Mouse (Mus musculus): ENCODE results near the gene Svs5. TPM values are rescaled to one million over a fixed set of nuclear protein-coding genes. Genes with fewer than 3 reads are reported as not detected.
"Not testable (repeated sequence)": the region's sequence is repeated elsewhere in the genome, so short reads cannot be mapped to it uniquely, and the experiment has no call there.

Svs5 gene
- polyA plus RNA-seq (2015; fragmentation: Nextera tagmentation; extraction: Ambion mirVana), result not detected in 2 replicates

- H3K36me3 ChIP-seq (ENCODE audit: poor library complexity, severe bottlenecking); H3K9ac ChIP-seq; H3K4me3 ChIP-seq; H3K4me2 ChIP-seq; H3K4me1 ChIP-seq; H3K27ac ChIP-seq; H3K9me3 ChIP-seq (replicated peaks); ATAC-seq; H3K27me3 ChIP-seq: not testable (repeated sequence)
- WGBS, result 79% methylated on average over 3 of the region's 3 CpGs
Observed at GRCm38 (mm10) chr2:164332440-164332839, at the start of gene Svs5. TSS of gene Svs5 (plus strand) at chr2:164332740.

GRCm38 (mm10) chr2:164288968-164289367, 43.6 kb upstream of the Svs5 start, which contains the start of gene Svs3a:
TSS of gene Svs3a (plus strand) at chr2:164289268.
- not testable (repeated sequence) for H3K4me3 ChIP-seq; H3K36me3 ChIP-seq (ENCODE audit: poor library complexity, severe bottlenecking); ATAC-seq; H3K27ac ChIP-seq; H3K4me2 ChIP-seq; H3K4me1 ChIP-seq; H3K27me3 ChIP-seq; H3K9ac ChIP-seq; H3K9me3 ChIP-seq (replicated peaks)
- 92% methylated on average over 1 of the region's 1 CpGs for WGBS

- H3K4me2 ChIP-seq, result no peak overlapping the region
- H3K4me1 ChIP-seq, result no peaks in the 10 kb centered on the region
- H3K36me3 ChIP-seq (ENCODE audit: poor library complexity, severe bottlenecking), result no peaks in the 10 kb centered on the region
- H3K9me3 ChIP-seq (replicated peaks), result no peaks in the 10 kb centered on the region
- H3K4me3 ChIP-seq, result no peak overlapping the region
- no peak for ATAC-seq
- 85% methylated on average over 5 of the region's 5 CpGs for WGBS
- no peak overlapping the region for H3K27ac ChIP-seq
- H3K27me3 ChIP-seq, result no peaks in the 10 kb centered on the region
- H3K9ac ChIP-seq, result no peak overlapping the region
Observed at GRCm38 (mm10) chr2:164312599-164312998, 19.9 kb upstream of the Svs5 start.

- not testable (repeated sequence) for H3K4me1 ChIP-seq; H3K36me3 ChIP-seq (ENCODE audit: poor library complexity, severe bottlenecking); H3K27me3 ChIP-seq; H3K9me3 ChIP-seq (replicated peaks); H3K27ac ChIP-seq; H3K4me3 ChIP-seq; ATAC-seq; H3K9ac ChIP-seq; H3K4me2 ChIP-seq
Observed at GRCm38 (mm10) chr2:164315460-164315859, 17.1 kb upstream of the Svs5 start.

- not testable (repeated sequence) for H3K4me3 ChIP-seq; H3K9me3 ChIP-seq (replicated peaks); H3K27ac ChIP-seq; H3K4me1 ChIP-seq; H3K36me3 ChIP-seq (ENCODE audit: poor library complexity, severe bottlenecking); ATAC-seq; H3K27me3 ChIP-seq; H3K9ac ChIP-seq; H3K4me2 ChIP-seq
- 76% methylated on average over 1 of the region's 1 CpGs for WGBS
Observed at GRCm38 (mm10) chr2:164316451-164316850, 16.1 kb upstream of the Svs5 start, which contains the start of gene Svs6. TSS of gene Svs6 (plus strand) at chr2:164316751.

GRCm38 (mm10) chr2:164320983-164321382, 11.6 kb upstream of the Svs5 start:
- no peaks in the 10 kb centered on the region for H3K36me3 ChIP-seq (ENCODE audit: poor library complexity, severe bottlenecking)
- H3K4me2 ChIP-seq, result no peak overlapping the region
- no peak overlapping the region for H3K27ac ChIP-seq
- no peaks in the 10 kb centered on the region for H3K27me3 ChIP-seq
- H3K4me1 ChIP-seq, result no peaks in the 10 kb centered on the region
- no peaks in the 10 kb centered on the region for H3K9me3 ChIP-seq (replicated peaks)
- H3K4me3 ChIP-seq, result no peak overlapping the region
- no peak overlapping the region for H3K9ac ChIP-seq
- 85% methylated on average over 6 of the region's 6 CpGs for WGBS
- ATAC-seq, result no peak

- H3K9me3 ChIP-seq (replicated peaks); H3K27ac ChIP-seq; H3K4me1 ChIP-seq; ATAC-seq; H3K4me3 ChIP-seq; H3K36me3 ChIP-seq (ENCODE audit: poor library complexity, severe bottlenecking); H3K4me2 ChIP-seq; H3K9ac ChIP-seq; H3K27me3 ChIP-seq: not testable (repeated sequence)
- 82% methylated on average over 1 of the region's 1 CpGs for WGBS
Observed at GRCm38 (mm10) chr2:164343732-164344131, 11.2 kb downstream of the Svs5 start.

GRCm38 (mm10) chr2:164347697-164348096, 15.2 kb downstream of the Svs5 start:
- not testable (repeated sequence) for H3K27ac ChIP-seq; H3K4me3 ChIP-seq; H3K9ac ChIP-seq; ATAC-seq; H3K36me3 ChIP-seq (ENCODE audit: poor library complexity, severe bottlenecking); H3K9me3 ChIP-seq (replicated peaks); H3K4me1 ChIP-seq; H3K27me3 ChIP-seq; H3K4me2 ChIP-seq

- no peak for ATAC-seq
- no peak overlapping the region for H3K4me3 ChIP-seq
- 92% methylated on average over 3 of the region's 3 CpGs for WGBS
- no peaks in the 10 kb centered on the region for H3K27me3 ChIP-seq
- no peak overlapping the region for H3K9ac ChIP-seq
- no peaks in the 10 kb centered on the region for H3K4me1 ChIP-seq
- no peak overlapping the region for H3K27ac ChIP-seq
- H3K4me2 ChIP-seq, result no peak overlapping the region
- no peaks in the 10 kb centered on the region for H3K36me3 ChIP-seq (ENCODE audit: poor library complexity, severe bottlenecking)
- H3K9me3 ChIP-seq (replicated peaks), result no peaks in the 10 kb centered on the region
Observed at GRCm38 (mm10) chr2:164348980-164349379, 16.4 kb downstream of the Svs5 start.

GRCm38 (mm10) chr2:164352697-164353096, 20.2 kb downstream of the Svs5 start:
- Histone ChIP-seq H3K36me3 (ENCODE audit: poor library complexity, severe bottlenecking) (no peaks in the 10 kb centered on the region), H3K9ac (no peak overlapping the region), H3K27me3 (no peaks in the 10 kb centered on the region), H3K4me1 (no peaks in the 10 kb centered on the region), H3K9me3 (replicated peaks) (no peaks in the 10 kb centered on the region), H3K4me2 (no peak overlapping the region), H3K27ac (no peak overlapping the region), H3K4me3 (no peak overlapping the region)
- no peak for ATAC-seq
- WGBS, result 90% methylated on average over 3 of the region's 3 CpGs

- H3K9me3 ChIP-seq (replicated peaks), result no peaks in the 10 kb centered on the region
- no peak overlapping the region for H3K4me3 ChIP-seq
- H3K4me2 ChIP-seq, result no peak overlapping the region
- no peak overlapping the region for H3K27ac ChIP-seq
- 87% methylated on average over 11 of the region's 11 CpGs for WGBS
- H3K4me1 ChIP-seq, result no peaks in the 10 kb centered on the region
- H3K36me3 ChIP-seq (ENCODE audit: poor library complexity, severe bottlenecking), result no peaks in the 10 kb centered on the region
- no peaks in the 10 kb centered on the region for H3K27me3 ChIP-seq
- no peak overlapping the region for H3K9ac ChIP-seq
- no peak for ATAC-seq
Observed at GRCm38 (mm10) chr2:164353356-164353755, 20.8 kb downstream of the Svs5 start.

- H3K9ac ChIP-seq, result no peak overlapping the region
- H3K4me3 ChIP-seq, result no peak overlapping the region
- H3K27me3 ChIP-seq, result no peaks in the 10 kb centered on the region
- WGBS, result 82% methylated on average over 11 of the region's 11 CpGs
- H3K9me3 ChIP-seq (replicated peaks), result no peaks in the 10 kb centered on the region
- H3K4me1 ChIP-seq, result no peaks in the 10 kb centered on the region
- no peaks in the 10 kb centered on the region for H3K36me3 ChIP-seq (ENCODE audit: poor library complexity, severe bottlenecking)
- ATAC-seq, result no peak
- H3K4me2 ChIP-seq, result no peak overlapping the region
- H3K27ac ChIP-seq, result no peak overlapping the region
Observed at GRCm38 (mm10) chr2:164356177-164356967, 23.8 kb downstream of the Svs5 start.

GRCm38 (mm10) chr2:164358373-164358772, 25.8 kb downstream of the Svs5 start:
- no peaks in the 10 kb centered on the region for H3K9me3 ChIP-seq (replicated peaks)
- 78% methylated on average over 3 of the region's 3 CpGs for WGBS
- H3K4me2 ChIP-seq, result no peak overlapping the region
- 0 out of 2 replicates have a peak, but pooled peaks cover 2% of the 10 kb centered on the region for H3K27me3 ChIP-seq
- no peaks in the 10 kb centered on the region for H3K36me3 ChIP-seq (ENCODE audit: poor library complexity, severe bottlenecking)
- no peaks in the 10 kb centered on the region for H3K4me1 ChIP-seq
- no peak overlapping the region for H3K27ac ChIP-seq
- ATAC-seq, result no peak
- H3K4me3 ChIP-seq, result no peak overlapping the region
- H3K9ac ChIP-seq, result no peak overlapping the region
